Mouse (Mus musculus) spleen, adult 2 months (tissue): ENCODE measurements around the gene Nrp2. TPM values are rescaled to one million over a fixed set of nuclear protein-coding genes. Genes with fewer than 3 reads are reported as not detected.

Source experiments
- DNase-seq, 2 experiments: peaks; one replicate each; pipeline versions ENCODE4 v3.0.0 to v3.0.0-alpha.2; 2012 to 2021; ENCODE audit warnings: low spot score in 2 of 2, low read depth in 1 of 2
- H3K27ac ChIP-seq: fragments of 200-500 bp; 2 replicates; pipeline ENCODE4 v1.5.1; 2012; ENCODE audit warnings: low read length, inconsistent platforms; ENCODE audit not compliant: insufficient read depth
- H3K27me3 ChIP-seq: fragments of 200-500 bp; 2 replicates; pipeline ENCODE4 v1.6.1; 2012; ENCODE audit warnings: mild to moderate bottlenecking, moderate library complexity, low read length, inconsistent platforms; ENCODE audit not compliant: control insufficient read depth, insufficient read depth
- H3K36me3 ChIP-seq: fragments of 200-500 bp; 2 replicates; pipeline ENCODE4 v1.6.1; 2012; ENCODE audit warnings: mild to moderate bottlenecking, low read length, inconsistent platforms; ENCODE audit not compliant: control insufficient read depth, insufficient read depth
- H3K4me1 ChIP-seq: fragments of 200-500 bp; 2 replicates; pipeline ENCODE4 v1.6.1; 2011; ENCODE audit warnings: inconsistent platforms; ENCODE audit not compliant: control insufficient read depth, insufficient read depth, insufficient read length
- H3K4me3 ChIP-seq: fragments of 200-500 bp; 2 replicates; pipeline ENCODE4 v1.5.1; 2011; ENCODE audit warnings: mild to moderate bottlenecking, inconsistent platforms; ENCODE audit not compliant: insufficient read depth, insufficient read length; ENCODE audit errors: extremely low read depth
- CTCF ChIP-seq: fragments of 200-500 bp; IDR thresholded peaks from 2 replicates; pipeline ENCODE4 v1.5.1; 2011; ENCODE audit warnings: mild to moderate bottlenecking, inconsistent platforms; ENCODE audit not compliant: insufficient read depth, insufficient read length, insufficient replicate concordance; ENCODE audit errors: extremely low read depth
- POLR2A ChIP-seq: fragments of 200-500 bp; IDR thresholded peaks from 2 replicates; pipeline ENCODE4 v1.6.1; 2011; ENCODE audit warnings: low read depth, low read length, inconsistent platforms
- WGBS: fragments of 180-500 bp; shearing (Covaris S2); methylation state at CpG from one replicate; pipeline ENCODE4 v1.1.7; 2018; 5-methylcytosine and 5-hydroxymethylcytosine counted together
- polyA plus RNA-seq: library from polyadenylated mRNA; depleted of rRNA; stranded (reverse); fragments of >200 nt; gene quantifications from 2 replicates; pipeline ENCODE4 v1.2.3, GENCODE M21; 2012

Nrp2 gene
- polyA plus RNA-seq, 1 experiment: 6.1 TPM

DNA sequence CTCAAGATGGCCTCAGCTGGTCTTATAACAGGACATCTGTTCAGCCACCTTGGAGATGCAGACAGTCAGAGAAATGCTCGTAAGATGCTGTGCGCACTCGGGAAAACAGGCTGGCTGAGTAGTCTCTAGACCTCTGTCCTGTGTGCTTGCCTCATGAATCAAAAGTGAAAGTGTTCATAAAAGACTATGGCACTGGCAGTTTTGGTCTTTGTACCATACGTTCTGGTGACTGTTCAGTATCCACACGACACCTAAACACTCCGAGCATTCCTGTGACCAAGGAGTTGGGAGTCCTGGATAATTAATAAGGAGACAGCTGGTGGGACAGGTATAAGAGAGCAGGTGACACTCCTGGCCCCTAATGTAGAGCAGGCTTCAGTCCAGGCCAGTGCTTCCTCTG is 16.7 kb downstream of the Nrp2 start:
- no peak for TF ChIP-seq CTCF
- no peak for TF ChIP-seq POLR2A
- no peaks in the 10 kb centered on the region for H3K27me3 ChIP-seq
- no peak overlapping the region for H3K4me3 ChIP-seq
- 62% methylated on average over 6 of the region's 6 CpGs for WGBS
- peaks cover 17% of the 10 kb centered on the region; the same call in 1 of the 2 replicates for H3K4me1 ChIP-seq
- no peak for DNase-seq
- H3K27ac ChIP-seq: peak overlapping the region; percentile 82
- H3K36me3 ChIP-seq: no peaks in the 10 kb centered on the region

DNA sequence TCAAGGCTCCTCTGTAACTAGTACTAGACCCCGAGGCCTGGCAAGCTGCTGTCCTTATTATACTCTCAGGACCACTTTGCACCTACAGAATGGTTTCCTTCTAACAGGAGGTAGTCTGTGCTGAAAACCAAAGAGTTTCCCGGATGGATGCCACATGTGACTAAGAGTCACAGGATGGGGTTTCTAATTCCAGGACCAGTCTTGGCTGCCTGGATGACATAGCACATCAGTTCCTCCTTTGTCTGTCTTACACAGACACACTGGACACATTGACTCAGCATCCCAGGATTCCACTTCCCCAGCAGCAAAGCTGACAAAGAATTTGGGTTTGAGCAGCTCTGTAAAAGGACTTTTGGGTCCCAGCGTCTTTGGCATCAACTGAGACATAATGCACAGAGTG is 17.1 kb downstream of the Nrp2 start:
- no peak for TF ChIP-seq CTCF
- no peak for TF ChIP-seq POLR2A
- peak overlapping the region; percentile 82 for H3K27ac ChIP-seq
- H3K36me3 ChIP-seq: no peaks in the 10 kb centered on the region
- peaks cover 17% of the 10 kb centered on the region; the same call in 1 of the 2 replicates for H3K4me1 ChIP-seq
- H3K4me3 ChIP-seq: no peak overlapping the region
- H3K27me3 ChIP-seq: no peaks in the 10 kb centered on the region
- DNase-seq: no peak
- WGBS: 80% methylated on average over 3 of the region's 3 CpGs

DNA sequence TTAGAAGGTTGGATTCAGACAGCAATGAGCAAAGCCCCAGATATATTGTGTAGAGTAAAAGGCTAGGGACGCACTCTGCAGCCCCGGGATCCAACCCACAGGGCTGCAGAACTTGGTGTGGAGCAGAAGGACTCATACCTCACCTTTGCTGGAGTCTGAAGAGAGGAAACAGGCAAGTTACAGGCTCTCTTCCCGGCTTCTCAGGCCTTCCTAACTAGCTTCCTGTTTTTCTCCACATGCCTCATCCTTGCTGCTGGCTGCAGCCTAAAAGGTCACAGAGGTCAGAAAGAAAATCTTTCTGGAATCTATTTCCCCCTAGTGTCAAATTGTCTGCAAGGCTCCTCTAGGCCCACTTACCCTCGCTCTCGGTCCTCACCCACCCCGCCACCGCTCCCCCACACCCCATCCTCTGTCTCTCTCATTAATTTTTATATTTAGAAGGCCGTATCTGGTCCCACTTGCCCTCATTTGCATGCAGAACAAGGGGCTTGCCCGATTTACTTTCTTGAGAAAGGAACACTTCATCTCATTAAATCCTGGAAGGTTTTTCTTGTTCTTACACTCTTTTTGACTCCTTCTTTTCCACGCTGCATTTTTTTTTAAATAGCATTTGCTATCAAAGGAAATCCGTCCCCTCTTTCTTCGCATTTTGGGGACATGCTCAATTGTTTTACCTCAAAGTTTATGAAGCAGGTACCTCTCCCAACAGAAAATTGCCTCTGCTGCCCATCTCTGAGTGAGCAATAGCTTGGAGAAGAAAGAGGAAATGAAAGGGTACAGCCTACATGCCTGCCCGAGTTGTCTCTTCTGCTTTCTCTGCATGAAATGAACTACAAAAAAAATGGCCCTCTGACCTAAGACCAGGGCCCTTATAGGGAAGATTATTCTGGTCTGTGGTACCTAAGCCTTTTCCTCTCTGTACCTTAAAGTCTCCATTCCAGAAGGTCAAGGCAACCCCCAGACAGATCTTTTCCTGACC is 17.9 kb downstream of the Nrp2 start:
- Histone ChIP-seq H3K4me3 (no peak overlapping the region), H3K27me3 (no peaks in the 10 kb centered on the region), H3K4me1 (peaks cover 17% of the 10 kb centered on the region; the same call in 1 of the 2 replicates), H3K36me3 (no peaks in the 10 kb centered on the region), H3K27ac (peak overlapping the region; percentile 82)
- TF ChIP-seq POLR2A: no peak
- no peak for TF ChIP-seq CTCF
- WGBS: 50% methylated on average over 13 of the region's 13 CpGs
- peak in 1 of 2 experiments; percentile 29 for DNase-seq

DNA sequence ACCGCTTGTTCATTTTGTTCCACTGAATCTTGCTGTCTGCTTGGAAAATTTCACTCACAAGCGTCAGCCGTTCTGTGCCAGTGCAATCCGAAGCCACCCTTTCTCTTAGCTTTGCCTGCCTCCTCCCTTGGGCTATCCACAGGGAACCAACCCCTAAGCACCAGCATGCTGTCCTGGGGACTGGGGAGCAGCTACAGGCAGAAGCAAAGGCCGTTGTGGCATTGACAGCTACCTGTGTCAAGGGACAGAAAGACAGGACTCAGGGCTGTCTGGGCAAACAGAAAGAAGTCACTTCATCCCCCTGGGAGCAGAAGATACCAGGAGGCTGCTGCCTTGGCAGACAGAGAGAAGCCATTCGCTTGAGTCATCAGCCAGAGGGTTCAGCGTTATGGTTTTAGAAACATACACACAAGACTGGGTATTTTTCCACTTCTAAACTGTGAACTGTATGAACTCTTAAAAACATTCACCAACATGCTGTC is 18.7 kb downstream of the Nrp2 start:
- Histone ChIP-seq H3K27ac (peak overlapping the region; percentile 80), H3K27me3 (no peaks in the 10 kb centered on the region), H3K36me3 (no peaks in the 10 kb centered on the region), H3K4me1 (peaks cover 17% of the 10 kb centered on the region; the same call in 1 of the 2 replicates), H3K4me3 (no peak overlapping the region)
- TF ChIP-seq POLR2A (no peak), CTCF (no peak)
- 73% methylated on average over 7 of the region's 7 CpGs for WGBS
- no peak for DNase-seq

DNA sequence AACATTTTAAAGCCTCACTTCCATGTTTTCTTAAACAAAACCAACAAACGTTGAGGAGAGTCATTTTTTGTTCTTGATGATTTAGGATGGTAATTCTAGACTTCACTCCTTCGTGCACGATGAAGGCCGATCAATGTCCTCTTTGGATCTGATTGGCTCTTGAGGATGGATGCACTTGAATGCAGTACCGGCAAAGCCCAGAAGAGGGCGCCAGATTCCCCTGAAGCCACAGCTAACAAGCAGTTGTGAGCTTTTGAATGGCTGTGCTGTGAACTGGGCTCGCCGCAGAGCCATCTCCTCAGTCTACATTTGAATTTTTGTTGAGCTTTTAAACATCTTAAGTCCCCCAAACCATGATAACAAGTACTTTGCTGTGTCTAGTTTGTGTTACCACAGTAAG is 19.4 kb downstream of the Nrp2 start:
- DNase-seq: no peak
- 78% methylated on average over 8 of the region's 8 CpGs for WGBS
- Histone ChIP-seq H3K4me1 (peaks cover 17% of the 10 kb centered on the region; the same call in 1 of the 2 replicates), H3K4me3 (no peak overlapping the region), H3K36me3 (no peaks in the 10 kb centered on the region), H3K27me3 (no peaks in the 10 kb centered on the region), H3K27ac (no peak overlapping the region)
- TF ChIP-seq CTCF: peak; percentile 62; the same call in 1 of the 2 replicates
- no peak for TF ChIP-seq POLR2A

DNA sequence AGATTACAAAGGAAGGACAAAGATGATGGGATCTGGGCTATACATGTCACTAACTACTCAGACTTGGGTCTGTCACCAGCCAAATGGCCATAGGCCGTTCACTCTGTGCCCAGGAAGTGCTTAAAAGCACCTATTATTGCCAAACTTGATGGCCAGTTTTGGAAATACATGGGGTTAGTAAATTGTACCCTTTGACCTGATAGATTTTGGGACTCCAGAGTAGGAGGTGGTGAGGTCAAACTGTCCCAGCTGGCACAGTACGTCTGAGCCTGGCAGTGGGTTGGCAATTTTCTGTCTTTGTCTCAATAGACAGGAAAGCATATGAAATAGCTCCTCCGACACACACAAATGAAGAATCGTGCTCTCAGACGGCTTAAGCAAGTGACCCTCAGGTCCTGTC is 20.8 kb downstream of the Nrp2 start:
- Histone ChIP-seq H3K27ac (no peak overlapping the region), H3K36me3 (no peaks in the 10 kb centered on the region), H3K27me3 (no peaks in the 10 kb centered on the region), H3K4me1 (peaks cover 17% of the 10 kb centered on the region; the same call in 1 of the 2 replicates), H3K4me3 (no peak overlapping the region)
- no peak for TF ChIP-seq POLR2A
- TF ChIP-seq CTCF: no peak
- no peak for DNase-seq
- 82% methylated on average over 5 of the region's 5 CpGs for WGBS
